Mouse (Mus musculus) liver, postnatal 0 days (tissue): Measurements from ENCODE around the gene Cux2.

ENCODE experiments used
- CTCF ChIP-seq: sonication (generic); IDR thresholded peaks from 2 replicates; pipeline ENCODE4 v1.5.1; 2016; ENCODE audit warnings: antibody characterized with exemption, low read depth
- EP300 ChIP-seq: IDR thresholded peaks from 2 replicates; pipeline ENCODE4 v1.6.1; 2016; ENCODE audit warnings: antibody characterized with exemption, low read depth, mild to moderate bottlenecking

DNA sequence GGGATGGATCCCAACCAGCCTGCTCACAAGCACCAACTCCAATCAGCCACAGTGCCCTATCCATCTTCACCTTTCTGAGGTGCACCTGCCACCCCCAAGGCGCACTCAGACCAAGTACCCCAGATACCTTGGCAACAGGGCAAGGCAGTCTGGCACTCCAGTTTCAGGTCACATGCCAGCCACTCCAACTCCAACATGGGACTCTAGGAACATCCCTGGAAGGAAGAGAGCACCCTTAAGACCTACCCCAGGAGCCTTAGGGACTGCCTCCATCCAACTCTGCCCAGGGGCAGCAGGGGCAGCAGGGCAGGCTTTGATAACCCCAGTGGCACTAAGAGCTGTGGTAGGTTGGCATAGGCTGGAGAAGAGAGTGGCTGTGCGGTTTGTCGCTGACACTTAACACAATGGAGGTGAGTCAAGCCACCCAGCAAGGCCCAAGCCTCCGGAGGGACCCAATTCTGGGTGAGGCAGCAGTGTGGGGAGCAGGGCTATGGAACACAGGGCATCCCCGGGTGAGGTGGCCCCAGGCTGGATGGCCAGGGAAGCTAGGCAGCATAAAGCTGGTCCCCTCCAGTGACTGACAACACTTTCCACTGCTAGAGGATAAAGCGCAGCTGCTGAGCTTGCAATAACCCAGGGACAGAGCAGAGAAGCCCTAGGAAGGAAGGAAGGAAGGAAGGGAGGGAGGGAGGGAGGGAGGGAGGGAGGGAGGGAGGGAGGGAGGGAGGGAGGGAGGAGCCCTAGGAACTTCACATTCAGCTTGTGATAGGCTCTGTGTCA is 217.3 kb downstream of the Cux2 start:
- TF ChIP-seq CTCF, result no peak
- no peak for TF ChIP-seq EP300
